Mouse (Mus musculus): ENCODE results near the gene Dars2. TPM values are rescaled to one million over a fixed set of nuclear protein-coding genes. Genes with fewer than 3 reads are reported as not detected.

The Dars2 gene
- polyA plus RNA-seq (2015; fragmentation: Nextera tagmentation; extraction: Ambion mirVana): 28.5 and 29.0 TPM in 2 replicates

DNA sequence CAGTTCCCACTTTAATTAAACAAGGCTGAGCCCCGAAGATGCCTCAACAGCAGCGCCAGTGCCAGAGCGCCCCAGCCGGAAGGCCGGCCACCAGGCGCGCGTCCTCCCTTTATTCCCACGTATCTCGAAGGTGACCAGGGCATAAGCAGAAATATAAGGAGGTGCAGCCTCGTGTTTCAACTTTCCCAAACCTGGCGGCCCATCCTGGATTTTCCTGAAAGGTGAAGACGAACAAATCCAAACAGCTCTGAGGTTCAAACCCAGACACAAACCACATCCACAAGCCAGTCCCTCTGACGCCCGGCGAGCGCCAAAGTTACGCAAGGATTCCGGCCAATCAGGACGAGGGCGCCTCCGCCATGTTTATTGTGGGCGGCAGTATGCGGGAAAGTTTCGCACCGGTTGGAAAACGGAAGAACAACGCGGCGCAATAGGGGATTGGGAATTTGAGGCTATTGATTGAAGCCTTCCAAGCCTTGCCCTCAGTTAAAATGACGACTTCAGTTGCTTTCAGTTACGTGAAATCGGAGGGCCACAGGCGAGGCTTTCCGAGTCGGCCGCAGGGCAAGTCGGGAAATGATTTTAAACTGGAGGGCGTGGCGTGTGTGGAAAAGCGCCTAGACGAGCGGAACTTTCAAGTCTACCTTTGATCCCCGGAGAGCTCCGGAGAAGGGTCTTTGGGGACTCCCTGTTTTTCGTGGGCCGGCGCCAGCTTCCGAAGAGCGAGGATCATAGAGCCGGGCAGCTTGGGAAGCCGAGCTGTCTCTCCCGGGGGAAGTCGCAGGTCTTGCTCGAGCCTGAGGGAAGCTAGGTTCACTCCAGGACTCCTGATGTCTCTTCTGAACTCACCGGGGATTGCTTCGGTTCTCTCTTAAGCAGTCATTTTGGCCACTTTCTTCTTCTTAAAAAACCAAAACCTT is at the start of gene Dars2, which contains the start of gene Cenpl:
Dars2 (minus strand) TSS at position 307 of the 920 bp plus-strand sequence.
Cenpl (plus strand) TSS at position 362 of the 920 bp plus-strand sequence.
- WGBS: under 1% methylated on average over 57 of the region's 57 CpGs
- no peaks in the 10 kb centered on the region for H3K27me3 ChIP-seq (replicated peaks; ENCODE audit: control insufficient read depth, insufficient read depth, low read length)
- ATAC-seq: peak; percentile 100
- H3K4me1 ChIP-seq (ENCODE audit: control insufficient read depth, insufficient read depth, low read depth, low read length): peaks cover 18% of the 10 kb centered on the region
- H3K27ac ChIP-seq (ENCODE audit: low read depth, low read length): peak within 1 kb of the TSS; percentile 83
- H3K4me3 ChIP-seq (ENCODE audit: low read length): peak within 1 kb of the TSS; percentile 63
- no peaks in the 10 kb centered on the region for H3K36me3 ChIP-seq (ENCODE audit: control insufficient read depth, insufficient read depth, low read length)
- no peaks in the 10 kb centered on the region for H3K9me3 ChIP-seq (ENCODE audit: control insufficient read depth, low read length)
- H3K9ac ChIP-seq (ENCODE audit: low read depth, low read length): peak within 1 kb of the TSS; percentile 80
- peak within 1 kb of the TSS; percentile 80 for H3K4me2 ChIP-seq (ENCODE audit: low read length)

DNA sequence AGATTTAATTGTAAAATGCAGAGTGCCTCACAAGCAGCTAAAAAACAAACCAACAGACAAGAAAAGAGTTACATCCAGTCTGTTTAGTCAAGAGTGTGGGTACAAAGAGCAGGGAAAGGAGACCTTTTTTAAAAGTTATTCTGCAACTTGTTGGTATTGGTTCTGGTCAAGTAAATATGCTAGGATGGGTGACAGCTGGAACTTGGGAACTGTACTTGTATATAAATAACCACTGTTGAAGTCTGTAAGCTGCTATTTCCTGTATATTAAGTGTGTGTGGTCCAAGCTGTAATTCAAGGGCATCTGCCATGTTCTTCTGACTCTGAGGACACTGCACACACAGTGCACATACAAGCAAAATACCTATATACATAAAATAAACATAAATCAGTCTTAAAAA is 44.1 kb upstream of the Dars2 start:
- no peaks in the 10 kb centered on the region for H3K36me3 ChIP-seq (ENCODE audit: control insufficient read depth, insufficient read depth, low read length)
- ATAC-seq: no peak
- no peaks in the 10 kb centered on the region for H3K4me1 ChIP-seq (ENCODE audit: control insufficient read depth, insufficient read depth, low read depth, low read length)
- H3K4me3 ChIP-seq (ENCODE audit: low read length): no peak overlapping the region
- H3K9me3 ChIP-seq (ENCODE audit: control insufficient read depth, low read length): no peaks in the 10 kb centered on the region
- no peak overlapping the region for H3K27ac ChIP-seq (ENCODE audit: low read depth, low read length)
- no peak overlapping the region for H3K4me2 ChIP-seq (ENCODE audit: low read length)
- H3K9ac ChIP-seq (ENCODE audit: low read depth, low read length): no peak overlapping the region
- H3K27me3 ChIP-seq (replicated peaks; ENCODE audit: control insufficient read depth, insufficient read depth, low read length): no peaks in the 10 kb centered on the region

DNA sequence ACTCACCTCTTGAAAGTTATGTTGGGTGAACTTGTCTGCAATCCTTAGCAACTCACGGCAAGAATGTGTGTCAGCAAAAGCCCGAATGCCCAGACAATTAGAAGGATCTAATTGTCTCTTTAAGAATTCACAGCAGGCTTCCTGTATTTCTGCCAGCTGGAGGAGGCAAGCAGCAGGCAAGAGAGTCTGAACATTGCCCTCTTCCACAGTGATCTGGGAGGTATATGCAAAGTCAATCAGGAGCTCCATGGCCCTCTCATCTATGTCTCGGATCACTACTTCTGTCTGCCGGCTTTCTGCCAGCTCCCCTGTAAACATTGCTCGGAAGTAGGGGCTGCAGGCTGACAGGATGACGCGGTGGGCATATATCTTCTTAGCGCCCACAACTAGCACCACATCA is 38.8 kb upstream of the Dars2 start:
- Histone ChIP-seq H3K4me3 (ENCODE audit: low read length) (no peak overlapping the region), H3K9me3 (ENCODE audit: control insufficient read depth, low read length) (no peaks in the 10 kb centered on the region), H3K4me1 (ENCODE audit: control insufficient read depth, insufficient read depth, low read depth, low read length) (no peaks in the 10 kb centered on the region), H3K4me2 (ENCODE audit: low read length) (no peak overlapping the region), H3K27ac (ENCODE audit: low read depth, low read length) (no peak overlapping the region), H3K36me3 (ENCODE audit: control insufficient read depth, insufficient read depth, low read length) (peaks cover 6% of the 10 kb centered on the region; the same call in 1 of the 2 replicates), H3K9ac (ENCODE audit: low read depth, low read length) (no peak overlapping the region), H3K27me3 (replicated peaks; ENCODE audit: control insufficient read depth, insufficient read depth, low read length) (no peaks in the 10 kb centered on the region)
- ATAC-seq: no peak
- 79% methylated on average over 8 of the region's 8 CpGs for WGBS

DNA sequence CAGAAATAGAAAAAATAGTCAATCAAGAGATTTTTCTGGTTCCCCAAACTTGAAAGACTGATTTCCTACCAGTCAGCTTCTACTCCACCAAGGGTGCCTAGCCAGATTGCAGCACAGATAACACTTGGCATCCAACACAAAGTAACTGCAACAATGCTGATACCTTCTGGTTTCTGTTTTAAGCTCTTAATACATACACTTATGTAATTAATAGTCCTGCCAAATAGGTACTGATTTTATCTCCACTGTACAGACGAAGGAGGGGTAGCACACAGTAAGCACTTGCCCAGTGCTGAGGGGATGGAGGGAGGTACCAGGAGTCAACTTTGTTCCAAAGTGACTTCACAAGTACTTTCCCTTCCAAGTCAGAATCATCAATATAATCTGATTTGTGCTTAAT is 33.4 kb upstream of the Dars2 start:
- Histone ChIP-seq H3K9ac (ENCODE audit: low read depth, low read length) (no peak overlapping the region), H3K4me3 (ENCODE audit: low read length) (no peak overlapping the region), H3K4me2 (ENCODE audit: low read length) (no peak overlapping the region), H3K9me3 (ENCODE audit: control insufficient read depth, low read length) (no peaks in the 10 kb centered on the region), H3K36me3 (ENCODE audit: control insufficient read depth, insufficient read depth, low read length) (peaks cover 7% of the 10 kb centered on the region), H3K27ac (ENCODE audit: low read depth, low read length) (no peak overlapping the region), H3K27me3 (replicated peaks; ENCODE audit: control insufficient read depth, insufficient read depth, low read length) (no peaks in the 10 kb centered on the region), H3K4me1 (ENCODE audit: control insufficient read depth, insufficient read depth, low read depth, low read length) (no peaks in the 10 kb centered on the region)
- 97% methylated on average over 1 of the region's 1 CpGs for WGBS
- ATAC-seq: no peak

DNA sequence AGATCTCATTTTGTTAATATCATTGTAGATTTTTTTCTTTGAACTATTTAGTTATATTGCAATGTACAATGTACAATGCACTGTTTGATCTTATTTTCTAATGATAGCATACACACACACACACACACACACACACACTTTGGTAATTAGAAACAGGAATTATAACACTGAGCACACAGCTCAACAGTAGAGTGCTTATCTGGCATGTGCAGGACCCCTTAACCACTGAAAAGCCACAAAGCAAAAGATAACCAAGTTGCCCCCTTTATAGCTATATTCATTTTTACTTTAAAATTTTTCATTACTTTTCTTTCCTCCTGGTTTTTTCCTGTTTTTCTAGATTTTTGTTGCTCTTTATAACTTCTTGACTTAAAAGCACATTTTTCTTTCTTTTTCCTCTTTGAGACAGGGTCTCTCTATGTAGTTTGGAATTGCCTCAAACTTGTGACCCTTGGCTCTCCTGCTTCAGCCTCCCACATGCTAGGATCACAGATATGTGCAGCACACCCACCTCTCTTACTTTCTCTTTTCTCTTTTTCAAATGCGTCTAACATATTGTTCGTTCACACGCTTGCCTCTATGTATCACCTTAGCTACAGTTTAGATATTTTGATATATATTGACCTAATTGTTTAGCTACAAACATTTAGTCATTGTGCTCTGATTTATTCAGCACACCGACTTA is 29.4 kb upstream of the Dars2 start:
- Histone ChIP-seq H3K9me3 (ENCODE audit: control insufficient read depth, low read length) (no peaks in the 10 kb centered on the region), H3K36me3 (ENCODE audit: control insufficient read depth, insufficient read depth, low read length) (peaks cover 12% of the 10 kb centered on the region), H3K27me3 (replicated peaks; ENCODE audit: control insufficient read depth, insufficient read depth, low read length) (no peaks in the 10 kb centered on the region), H3K4me3 (ENCODE audit: low read length) (no peak overlapping the region), H3K4me1 (ENCODE audit: control insufficient read depth, insufficient read depth, low read depth, low read length) (no peaks in the 10 kb centered on the region), H3K27ac (ENCODE audit: low read depth, low read length) (no peak overlapping the region), H3K9ac (ENCODE audit: low read depth, low read length) (no peak overlapping the region), H3K4me2 (ENCODE audit: low read length) (no peak overlapping the region)
- 97% methylated on average over 4 of the region's 4 CpGs for WGBS
- ATAC-seq: no peak

DNA sequence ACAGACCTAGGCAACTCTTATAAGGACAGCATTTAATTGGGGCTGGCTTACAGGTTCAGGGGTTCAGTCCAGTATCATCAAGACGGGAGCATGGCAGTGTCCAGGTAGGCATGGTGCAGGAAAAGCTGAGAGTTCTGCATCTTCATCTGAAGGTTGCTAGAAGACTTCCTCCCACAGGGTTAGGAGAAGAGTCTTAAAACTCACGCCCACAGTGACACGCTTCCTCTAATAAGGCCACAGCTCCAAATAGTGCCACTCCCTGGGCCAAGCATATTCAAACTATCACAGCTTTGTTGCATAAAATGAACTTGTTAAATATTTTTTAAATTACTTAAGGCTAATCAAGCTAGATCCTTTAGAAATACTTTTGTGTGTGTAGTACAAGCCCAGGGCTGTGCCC is 6.8 kb upstream of the Dars2 start:
- H3K27ac ChIP-seq (ENCODE audit: low read depth, low read length): no peak overlapping the region
- no peaks in the 10 kb centered on the region for H3K27me3 ChIP-seq (replicated peaks; ENCODE audit: control insufficient read depth, insufficient read depth, low read length)
- no peaks in the 10 kb centered on the region for H3K9me3 ChIP-seq (ENCODE audit: control insufficient read depth, low read length)
- WGBS: 95% methylated on average over 3 of the region's 3 CpGs
- H3K36me3 ChIP-seq (ENCODE audit: control insufficient read depth, insufficient read depth, low read length): no peaks in the 10 kb centered on the region; the same call in 1 of the 2 replicates
- peaks cover 10% of the 10 kb centered on the region for H3K4me1 ChIP-seq (ENCODE audit: control insufficient read depth, insufficient read depth, low read depth, low read length)
- no peak overlapping the region for H3K4me2 ChIP-seq (ENCODE audit: low read length)
- ATAC-seq: no peak
- no peak overlapping the region for H3K9ac ChIP-seq (ENCODE audit: low read depth, low read length)
- H3K4me3 ChIP-seq (ENCODE audit: low read length): no peak overlapping the region

DNA sequence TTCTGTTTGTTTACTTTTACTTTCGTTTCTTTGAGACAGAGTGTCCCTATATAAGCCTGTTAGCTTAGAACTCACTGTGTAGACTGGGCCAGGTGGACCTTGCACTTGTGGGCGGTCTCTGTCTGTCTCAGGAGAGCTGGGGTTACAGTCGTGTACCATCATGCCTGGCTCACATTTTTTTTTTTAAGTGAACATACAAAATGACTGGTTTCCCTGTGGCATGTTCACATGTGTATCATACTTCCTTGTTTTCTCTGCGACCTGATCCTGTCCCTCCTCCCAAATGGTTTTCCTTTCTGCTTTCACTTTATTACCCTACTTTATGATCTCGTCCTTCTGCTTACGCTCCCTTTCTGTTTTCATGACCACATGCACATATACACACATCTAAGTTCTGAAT is 5.8 kb upstream of the Dars2 start:
- Histone ChIP-seq H3K9ac (ENCODE audit: low read depth, low read length) (no peak overlapping the region), H3K4me1 (ENCODE audit: control insufficient read depth, insufficient read depth, low read depth, low read length) (peaks cover 18% of the 10 kb centered on the region), H3K27me3 (replicated peaks; ENCODE audit: control insufficient read depth, insufficient read depth, low read length) (no peaks in the 10 kb centered on the region), H3K36me3 (ENCODE audit: control insufficient read depth, insufficient read depth, low read length) (no peaks in the 10 kb centered on the region; the same call in 1 of the 2 replicates), H3K27ac (ENCODE audit: low read depth, low read length) (no peak overlapping the region), H3K4me2 (ENCODE audit: low read length) (no peak overlapping the region), H3K9me3 (ENCODE audit: control insufficient read depth, low read length) (no peaks in the 10 kb centered on the region), H3K4me3 (ENCODE audit: low read length) (no peak overlapping the region)
- WGBS: 90% methylated on average over 6 of the region's 6 CpGs
- no peak for ATAC-seq

DNA sequence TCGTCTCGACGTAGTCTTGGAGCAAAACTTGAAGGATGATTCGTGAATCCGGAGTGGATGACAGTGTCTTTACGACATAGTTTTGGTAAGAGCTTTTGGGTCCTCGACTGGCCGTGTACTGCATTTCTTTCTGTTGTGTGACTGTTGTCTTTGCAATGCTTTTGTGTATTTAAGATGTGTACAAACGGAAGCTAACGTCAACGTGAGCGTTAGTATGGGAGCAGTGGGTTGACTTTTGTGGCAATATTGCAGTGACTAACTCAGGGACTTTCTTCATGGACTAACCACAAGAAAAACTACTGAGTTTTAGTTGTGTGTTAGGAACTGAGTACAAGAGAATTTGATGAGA is 788 bp upstream of the Dars2 start:
- peaks cover 18% of the 10 kb centered on the region for H3K4me1 ChIP-seq (ENCODE audit: control insufficient read depth, insufficient read depth, low read depth, low read length)
- H3K27ac ChIP-seq (ENCODE audit: low read depth, low read length): peak overlapping the region; percentile 44
- no peaks in the 10 kb centered on the region for H3K27me3 ChIP-seq (replicated peaks; ENCODE audit: control insufficient read depth, insufficient read depth, low read length)
- ATAC-seq: no peak
- H3K9ac ChIP-seq (ENCODE audit: low read depth, low read length): peak overlapping the region; percentile 74
- H3K4me3 ChIP-seq (ENCODE audit: low read length): peak overlapping the region; percentile 63
- peak overlapping the region; percentile 70 for H3K4me2 ChIP-seq (ENCODE audit: low read length)
- no peaks in the 10 kb centered on the region for H3K36me3 ChIP-seq (ENCODE audit: control insufficient read depth, insufficient read depth, low read length)
- 0% methylated on average over 12 of the region's 12 CpGs for WGBS
- no peaks in the 10 kb centered on the region for H3K9me3 ChIP-seq (ENCODE audit: control insufficient read depth, low read length)

DNA sequence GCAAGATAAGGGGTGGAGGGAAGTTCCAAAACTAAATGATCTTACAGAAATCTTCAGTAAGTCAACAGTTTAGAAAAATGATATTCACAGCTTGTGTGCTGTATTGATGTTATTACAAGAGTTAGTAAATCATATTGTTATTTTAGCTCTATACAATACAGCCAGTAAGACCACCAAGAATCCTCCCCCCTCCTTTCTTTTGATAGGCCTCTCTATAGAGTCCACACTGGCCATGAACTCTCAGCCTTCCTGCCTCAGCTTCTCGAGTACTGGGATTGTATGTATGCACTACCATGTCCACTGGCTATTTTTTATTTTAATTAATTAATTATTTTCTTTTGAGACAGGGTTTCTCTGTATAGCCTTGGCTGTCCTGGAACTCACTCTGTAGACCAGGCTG is 7.1 kb downstream of the Dars2 start:
- H3K9ac ChIP-seq (ENCODE audit: low read depth, low read length): no peak overlapping the region
- H3K27me3 ChIP-seq (replicated peaks; ENCODE audit: control insufficient read depth, insufficient read depth, low read length): no peaks in the 10 kb centered on the region
- H3K4me2 ChIP-seq (ENCODE audit: low read length): no peak overlapping the region
- H3K9me3 ChIP-seq (ENCODE audit: control insufficient read depth, low read length): no peaks in the 10 kb centered on the region
- ATAC-seq: no peak
- 68% methylated on average over 1 of the region's 1 CpGs for WGBS
- H3K36me3 ChIP-seq (ENCODE audit: control insufficient read depth, insufficient read depth, low read length): no peaks in the 10 kb centered on the region
- H3K4me3 ChIP-seq (ENCODE audit: low read length): no peak overlapping the region
- H3K27ac ChIP-seq (ENCODE audit: low read depth, low read length): no peak overlapping the region
- H3K4me1 ChIP-seq (ENCODE audit: control insufficient read depth, insufficient read depth, low read depth, low read length): no peaks in the 10 kb centered on the region
